Mouse (Mus musculus): ENCODE data around the gene Mrpl12.

DNA sequence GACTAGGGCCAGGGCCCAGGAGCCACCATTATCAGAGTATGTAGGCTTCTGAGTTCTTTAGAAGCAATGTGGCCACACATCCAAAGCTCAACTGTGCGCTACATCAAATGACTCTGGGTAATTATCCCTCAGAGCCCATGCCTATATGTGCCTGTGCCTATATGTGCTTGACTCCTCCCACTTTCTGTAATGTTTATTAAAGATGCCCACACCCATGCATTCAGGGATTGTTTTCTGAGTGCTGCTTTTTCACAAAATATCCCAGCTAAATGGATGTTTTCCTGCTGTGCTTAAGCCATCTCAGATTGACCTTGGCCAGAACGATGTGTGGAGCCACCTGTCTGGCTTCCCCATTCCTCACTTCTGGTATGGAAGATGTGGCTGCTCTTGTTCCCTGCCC, 20.9 kb upstream of the Mrpl12 start:
- TF ChIP-seq CTCF (IDR thresholded peaks at IDR 0.05; ENCODE audit: borderline replicate concordance, extremely low read depth, insufficient read depth, insufficient read length) = no peak
- no peak for TF ChIP-seq POLR2A (IDR thresholded peaks at IDR 0.05; ENCODE audit: borderline replicate concordance, extremely low read depth, insufficient read depth, insufficient read length, poor library complexity, severe bottlenecking)
